ENCODE assay signal across 19 mouse cellular contexts in genomic region chr16:33405487-33405886, GRCm38 (mm10).
"Had no signal": no experiment of that assay in that cellular context is flagged by ENCODE, and none has a peak within 500 bp of the region (broad histone marks: within the 10 kb centered on the region; RNA-seq: fewer than 3 reads in every experiment).

No protein-coding gene starts in this region.

- H3K4me3 ChIP-seq: midbrain, embryonic 10.5 days; midbrain, embryonic 12.5 days; myocyte; neural tube, embryonic 13.5 days; neural tube, embryonic 15.5 days had no signal

- H3K27me3 ChIP-seq: midbrain, embryonic 12.5 days; neural tube, embryonic 13.5 days; neural tube, embryonic 15.5 days had no signal

- DNase-seq: lung, adult 18-20 months; lung, embryonic 14.5 days; lung, postnatal 10 days; lung, postnatal 4 days; midbrain, embryonic 14.5 days; retina, postnatal 1 day; right cerebral cortex, adult 18-20 months; right cerebral cortex, postnatal 25 days; right cerebral cortex, postnatal 4 days; spleen, adult 18-20 months; thymus, adult 18-20 months; thymus, postnatal 14 days; thymus, postnatal 36 days had no signal

- H3K9ac ChIP-seq: lung, embryonic 14.5 days; midbrain, embryonic 12.5 days; neural tube, embryonic 13.5 days; neural tube, embryonic 15.5 days had no signal

- H3K27ac ChIP-seq: midbrain, embryonic 10.5 days; midbrain, embryonic 12.5 days; neural tube, embryonic 13.5 days; neural tube, embryonic 15.5 days had no signal

- H3K9me3 ChIP-seq: midbrain, embryonic 10.5 days; midbrain, embryonic 12.5 days; neural tube, embryonic 13.5 days; neural tube, embryonic 15.5 days had no signal

- H3K4me2 ChIP-seq: lung, embryonic 14.5 days; midbrain, embryonic 12.5 days; neural tube, embryonic 13.5 days; neural tube, embryonic 15.5 days had no signal

- H3K36me3 ChIP-seq: midbrain, embryonic 12.5 days; neural tube, embryonic 13.5 days; neural tube, embryonic 15.5 days had no signal

- ATAC-seq: midbrain, embryonic 16.5 days had no signal
